Mouse (Mus musculus) large intestine, adult 2 months (tissue): ENCODE results near the gene Ypel5. TPM values are rescaled to one million over a fixed set of nuclear protein-coding genes. Genes with fewer than 3 reads are reported as not detected.

ENCODE experiments used
- DNase-seq: peaks from one replicate; pipeline ENCODE4 v3.0.0-alpha.2; 2012; ENCODE audit warnings: low read depth, low spot score
- WGBS: fragments of 180-500 bp; shearing (Covaris S2); methylation state at CpG from one replicate; pipeline ENCODE4 v1.1.7; 2018; 5-methylcytosine and 5-hydroxymethylcytosine counted together
- polyA plus RNA-seq: library from polyadenylated mRNA; depleted of rRNA; stranded (reverse); fragments of >200 nt; gene quantifications from 2 replicates; pipeline ENCODE4 v1.2.3, GENCODE M21; 2012; rRNA removed

Ypel5 gene
- polyA plus RNA-seq: 14.2 and 16.7 TPM in 2 replicates

DNA sequence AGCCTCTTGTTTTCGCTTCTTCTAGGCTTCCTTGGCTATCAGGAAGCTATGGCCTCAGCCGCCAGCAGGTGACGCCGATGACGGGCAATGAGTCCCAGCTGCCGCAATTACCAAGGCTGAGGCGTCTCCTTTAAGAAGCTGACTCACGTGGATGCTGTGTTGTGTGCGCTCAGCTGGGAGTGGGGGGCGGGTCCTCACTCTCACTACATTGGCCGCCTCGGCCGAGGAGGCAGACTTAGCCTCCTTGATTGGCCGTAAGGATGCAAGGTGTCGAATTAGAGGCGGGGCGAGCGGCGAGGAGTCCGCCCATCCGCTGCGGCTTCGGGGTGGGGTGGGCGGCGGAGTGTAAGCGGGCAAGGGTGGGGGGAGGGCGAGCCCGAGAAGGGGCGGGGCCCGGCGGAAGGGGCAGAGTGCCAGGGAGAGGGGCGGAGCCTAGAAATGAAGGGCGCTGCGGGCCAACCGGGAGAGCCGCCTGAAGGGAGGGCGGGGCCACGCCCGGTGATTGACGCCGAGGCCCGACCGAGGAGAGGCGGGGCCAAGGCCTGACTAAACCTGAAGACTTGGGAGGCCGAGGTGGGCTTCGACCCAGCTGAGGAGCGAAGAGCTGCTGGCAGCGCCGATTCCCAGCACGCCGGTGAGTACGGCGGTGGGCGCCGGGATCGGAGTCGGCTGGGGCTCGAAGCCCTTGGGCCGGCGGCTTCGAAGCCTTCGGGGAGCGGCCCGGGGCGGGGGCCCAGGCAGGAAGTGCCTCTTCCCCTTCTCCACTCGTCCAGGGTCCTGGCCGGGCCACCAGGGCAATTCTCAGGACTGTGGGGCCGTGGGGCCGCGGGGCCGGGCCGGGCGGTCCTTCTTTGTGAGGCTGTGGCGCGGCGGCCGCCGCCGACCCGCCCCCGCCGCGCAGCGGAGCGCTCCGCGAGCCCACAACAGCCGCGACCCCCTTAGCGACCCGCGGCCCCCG, at the start of gene Ypel5:
TSS of gene Ypel5 (plus strand) at position 296 of the 958 bp plus-strand sequence.
- DNase-seq: peak; percentile 97
- under 1% methylated on average over 69 of the region's 93 CpGs for WGBS

- WGBS: 58% methylated on average over 6 of the region's 6 CpGs
- DNase-seq: no peak
These were observed 48.3 kb upstream of the Ypel5 start for GRCm38 (mm10) chr17:72787886-72788436.

DNA sequence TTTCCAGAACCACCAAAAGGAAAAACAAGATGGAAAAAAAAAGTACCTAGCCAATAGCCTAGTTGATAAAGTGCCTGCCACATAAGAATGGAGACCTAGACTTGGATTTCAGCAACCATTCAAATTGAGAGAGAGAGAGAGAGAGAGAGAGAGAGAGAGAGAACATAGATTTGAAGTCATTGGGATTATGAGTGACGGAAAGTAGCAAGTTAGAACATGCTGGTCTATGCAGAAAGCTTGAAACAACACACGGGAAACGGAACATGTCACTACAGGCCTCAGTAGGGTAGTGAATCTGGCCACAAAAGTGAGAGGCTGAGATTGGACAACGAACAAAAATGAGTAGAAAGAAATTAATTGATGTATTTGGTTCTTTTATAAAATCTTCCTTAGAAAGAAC, 43.0 kb upstream of the Ypel5 start:
- WGBS: 88% methylated on average over 4 of the region's 4 CpGs
- no peak for DNase-seq

- WGBS: 24% methylated on average over 6 of the region's 6 CpGs
These were observed 41.6 kb upstream of the Ypel5 start for GRCm38 (mm10) chr17:72794660-72795059.

GRCm38 (mm10) chr17:72795392-72796047, 40.7 kb upstream of the Ypel5 start:
- peak; percentile 35 for DNase-seq
- WGBS: 15% methylated on average over 9 of the region's 9 CpGs

More at GRCm38 (mm10) chr17:72794660-72795059, 41.6 kb upstream of the Ypel5 start:
- DNase-seq: no peak

GRCm38 (mm10) chr17:72796506-72796905, 39.7 kb upstream of the Ypel5 start:
- no peak for DNase-seq
- 96% methylated on average over 3 of the region's 3 CpGs for WGBS

DNA sequence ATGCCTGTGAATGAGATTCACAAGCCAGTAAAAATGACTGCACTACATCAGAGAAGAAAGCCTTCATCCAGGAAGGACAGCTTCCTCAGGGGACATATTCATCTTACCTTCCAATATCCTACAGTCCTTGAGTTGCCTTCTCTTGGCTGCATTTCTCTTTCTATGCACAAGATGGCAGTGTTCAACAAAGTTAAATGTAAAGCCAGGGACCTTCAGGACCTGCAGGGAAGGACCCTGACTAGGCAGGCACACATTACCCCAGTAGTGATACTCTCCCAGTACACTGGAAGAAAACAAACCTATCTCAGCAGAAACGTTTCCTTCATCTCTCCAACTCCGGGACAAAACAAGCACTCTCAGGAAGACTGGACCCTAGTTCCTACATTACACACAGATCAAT, 38.4 kb upstream of the Ypel5 start:
- 25% methylated on average over 2 of the region's 2 CpGs for WGBS

DNA sequence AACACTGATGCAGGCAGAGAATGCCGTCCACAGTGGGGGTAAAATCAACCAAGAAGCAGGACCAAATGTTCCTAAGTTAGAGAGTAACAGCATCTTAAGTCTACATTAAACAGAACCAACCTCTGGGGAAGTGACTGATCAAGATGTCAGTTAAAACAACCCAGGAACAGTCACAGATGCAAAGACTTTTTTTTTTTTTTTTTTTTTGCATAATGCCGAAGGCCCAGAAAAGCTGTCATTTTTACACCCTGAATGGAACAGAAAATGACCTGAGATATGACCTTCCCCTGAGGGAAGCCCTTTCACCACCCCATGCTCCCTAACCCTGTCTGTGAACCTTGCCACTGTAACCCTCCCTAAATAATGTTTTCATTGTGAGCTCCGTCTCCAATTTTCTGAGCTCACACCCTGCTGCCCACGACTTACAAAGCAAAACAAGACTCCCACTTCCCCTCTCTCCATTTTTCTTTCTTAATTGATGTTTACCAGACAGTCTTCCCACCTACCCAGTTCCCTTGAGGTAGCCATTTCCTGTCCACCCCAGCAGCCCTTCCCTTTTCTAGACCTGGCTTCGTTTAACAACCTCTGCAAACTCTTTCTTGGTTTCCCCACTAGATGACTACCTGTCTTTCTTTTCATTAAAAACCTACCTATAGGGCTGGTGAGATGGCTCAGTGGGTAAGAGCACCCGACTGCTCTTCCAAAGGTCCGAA, 26.2 kb upstream of the Ypel5 start:
- 64% methylated on average over 7 of the region's 7 CpGs for WGBS
- no peak for DNase-seq

More for the DNA sequence above, 38.4 kb upstream of the Ypel5 start:
- peak; percentile 32 for DNase-seq

- WGBS: 22% methylated on average over 12 of the region's 12 CpGs
- no peak for DNase-seq
These were observed 22.6 kb upstream of the Ypel5 start for GRCm38 (mm10) chr17:72813419-72814315.

GRCm38 (mm10) chr17:72817574-72817973, 18.7 kb upstream of the Ypel5 start:
- WGBS: 55% methylated on average over 5 of the region's 5 CpGs
- DNase-seq: no peak

DNA sequence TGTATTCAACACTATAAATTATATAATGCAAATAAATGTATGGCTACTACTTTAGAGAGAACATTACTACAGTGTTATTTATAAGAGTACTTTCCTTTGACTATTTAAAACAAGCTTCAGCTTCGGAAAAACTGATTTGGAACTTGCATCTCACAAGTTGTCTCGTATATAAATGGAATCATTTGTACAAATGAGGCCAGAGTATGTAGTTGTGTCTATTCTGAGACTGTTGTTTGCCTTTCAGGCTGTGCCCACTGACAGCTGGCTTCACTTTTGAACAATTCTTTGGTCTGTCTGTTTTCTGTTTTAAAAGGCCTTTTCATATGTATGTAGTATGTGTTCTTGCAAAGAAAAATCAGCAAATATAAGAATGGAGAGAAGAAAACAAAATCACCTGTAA, 16.5 kb upstream of the Ypel5 start:
- WGBS: 57% methylated on average over 2 of the region's 2 CpGs
- DNase-seq: no peak

- no peak for DNase-seq
These were observed 15.8 kb upstream of the Ypel5 start for GRCm38 (mm10) chr17:72820425-72820824.

GRCm38 (mm10) chr17:72821923-72822322, 14.3 kb upstream of the Ypel5 start:
- 52% methylated on average over 1 of the region's 1 CpGs for WGBS
- DNase-seq: no peak

More at GRCm38 (mm10) chr17:72820425-72820824, 15.8 kb upstream of the Ypel5 start:
- WGBS: 37% methylated on average over 4 of the region's 4 CpGs

DNA sequence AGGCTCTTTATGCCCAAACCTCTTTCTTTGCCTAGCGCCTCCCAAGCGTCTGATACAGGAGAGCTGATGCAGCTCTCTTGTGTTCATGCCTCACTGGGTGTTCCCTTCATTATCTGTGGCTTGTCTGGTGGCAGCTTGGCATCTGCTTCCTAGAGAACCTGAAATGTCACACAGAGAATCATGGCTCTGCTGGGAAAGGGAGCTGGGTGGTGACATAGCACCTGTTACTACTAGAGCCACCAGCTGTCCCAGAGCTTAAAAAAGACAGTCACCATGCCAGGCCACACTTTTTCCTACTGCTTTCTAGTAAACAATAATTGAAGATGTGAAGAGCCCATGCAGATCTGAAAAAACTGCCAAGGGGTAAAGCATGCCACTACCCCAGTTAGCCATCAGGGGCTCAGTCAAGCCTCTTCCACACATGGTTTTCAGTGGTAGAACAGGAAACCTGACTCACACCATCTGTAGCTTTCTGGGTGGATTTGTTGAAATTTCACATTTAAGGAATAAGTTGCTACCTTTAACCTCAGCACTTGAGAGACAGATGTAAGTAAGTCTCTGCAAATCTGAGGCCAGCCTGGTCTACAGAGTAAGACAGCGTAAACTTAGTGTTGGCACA, 9.2 kb upstream of the Ypel5 start:
- DNase-seq: no peak
- 83% methylated on average over 3 of the region's 3 CpGs for WGBS

- DNase-seq: no peak
- 27% methylated on average over 3 of the region's 3 CpGs for WGBS
These were observed 8.1 kb upstream of the Ypel5 start for GRCm38 (mm10) chr17:72828027-72828678.

GRCm38 (mm10) chr17:72828687-72829086, 7.6 kb upstream of the Ypel5 start:
- 51% methylated on average over 8 of the region's 8 CpGs for WGBS

GRCm38 (mm10) chr17:72837140-72837712, 973 bp downstream of the Ypel5 start:
- DNase-seq: no peak
- WGBS: under 1% methylated on average over 73 of the region's 77 CpGs

More at GRCm38 (mm10) chr17:72828687-72829086, 7.6 kb upstream of the Ypel5 start:
- DNase-seq: no peak
